Mouse (Mus musculus): ENCODE results near the gene Wdr81. TPM values are rescaled to one million over a fixed set of nuclear protein-coding genes. Genes with fewer than 3 reads are reported as not detected.
"Not testable (repeated sequence)": the region's sequence is repeated elsewhere in the genome, so short reads cannot be mapped to it uniquely, and the experiment has no call there.

Wdr81 gene
- total RNA-seq, 2 experiments from 2014 or later, result 11.5 to 15.3 TPM

- no peak for DNase-seq (ENCODE audit: low spot score in 2 of 2)
These were observed 7.3 kb upstream of the Wdr81 start for GRCm38 (mm10) chr11:75461743-75462252.

- peak; percentile 94 to 95 for DNase-seq (ENCODE audit: low spot score in 2 of 2)
These were observed 6.6 kb upstream of the Wdr81 start, which contains the start of gene Tlcd2 for GRCm38 (mm10) chr11:75460844-75461742. Gene Tlcd2, plus strand, starts transcription at chr11:75461715.

DNA sequence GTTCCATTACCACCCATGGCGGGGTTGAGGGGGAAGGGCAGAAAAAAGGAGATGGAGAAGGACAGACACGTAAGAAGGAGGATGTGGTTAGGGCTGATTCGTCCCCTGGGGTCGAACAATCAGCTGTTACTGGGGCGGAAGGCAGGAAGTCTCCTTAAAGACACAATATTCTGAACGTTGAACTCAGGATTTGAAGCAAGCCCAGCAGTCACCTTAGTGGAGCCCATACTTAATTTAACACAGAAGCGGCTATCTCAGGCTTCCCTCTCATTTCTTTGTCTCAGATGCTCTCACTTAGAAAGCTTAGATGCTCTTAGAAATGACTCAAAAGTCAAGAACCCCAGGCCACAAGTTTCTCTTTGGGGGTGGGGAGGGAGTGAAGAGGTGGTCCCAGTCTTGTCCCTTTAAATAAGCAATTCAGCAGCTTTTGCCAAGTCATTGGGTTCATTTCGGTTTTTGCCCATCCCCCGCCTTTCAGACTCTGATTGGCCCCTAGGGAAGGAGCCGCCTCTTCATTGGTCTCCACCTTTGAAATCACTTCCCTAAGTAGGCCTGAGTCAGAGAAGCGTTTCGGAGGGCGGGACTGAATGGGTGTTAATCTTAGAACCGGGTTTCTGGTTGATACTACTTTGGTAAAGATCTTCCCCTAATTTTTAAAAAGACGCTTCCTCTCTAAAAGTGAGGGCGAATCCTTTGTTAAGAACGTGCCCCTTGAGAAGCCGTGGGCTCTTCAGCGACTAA is 5.8 kb upstream of the Wdr81 start:
- DNase-seq (ENCODE audit: low spot score in 2 of 2), result peak; percentile 79 to 82

GRCm38 (mm10) chr11:75459751-75460102 is 5.2 kb upstream of the Wdr81 start:
- DNase-seq (ENCODE audit: low spot score in 2 of 2), result no peak

- DNase-seq (ENCODE audit: low spot score in 2 of 2), result peak in 1 of 2 experiments; percentile 36
These were observed 4.7 kb upstream of the Wdr81 start for GRCm38 (mm10) chr11:75459141-75459711.

- no peak for DNase-seq (ENCODE audit: low spot score in 2 of 2)
These were observed 4.1 kb upstream of the Wdr81 start for GRCm38 (mm10) chr11:75458628-75459041.

GRCm38 (mm10) chr11:75458169-75458568 is 3.7 kb upstream of the Wdr81 start:
- no peak for DNase-seq (ENCODE audit: low spot score in 2 of 2)

DNA sequence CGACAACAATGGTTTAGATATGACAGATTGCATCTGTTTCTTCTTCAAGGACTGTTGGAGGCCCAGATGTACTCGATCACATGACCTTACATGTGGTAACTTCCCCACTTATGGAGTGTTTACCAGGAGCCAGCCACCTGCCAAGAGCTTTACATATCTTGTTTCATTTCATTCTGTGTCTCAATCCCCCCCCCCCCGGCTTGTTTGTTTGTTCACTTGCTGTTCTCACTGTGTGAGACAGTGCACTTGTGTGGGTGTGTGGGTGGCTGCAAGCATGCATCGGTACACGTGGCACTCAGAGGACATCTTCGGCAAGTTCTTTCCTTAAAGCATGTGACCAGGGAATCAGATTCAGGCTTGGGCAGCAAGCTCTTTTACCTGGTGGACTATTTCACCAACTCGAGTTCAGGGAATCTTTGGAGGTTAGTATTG is 1.9 kb upstream of the Wdr81 start:
- no peak for DNase-seq (ENCODE audit: low spot score in 2 of 2)

DNA sequence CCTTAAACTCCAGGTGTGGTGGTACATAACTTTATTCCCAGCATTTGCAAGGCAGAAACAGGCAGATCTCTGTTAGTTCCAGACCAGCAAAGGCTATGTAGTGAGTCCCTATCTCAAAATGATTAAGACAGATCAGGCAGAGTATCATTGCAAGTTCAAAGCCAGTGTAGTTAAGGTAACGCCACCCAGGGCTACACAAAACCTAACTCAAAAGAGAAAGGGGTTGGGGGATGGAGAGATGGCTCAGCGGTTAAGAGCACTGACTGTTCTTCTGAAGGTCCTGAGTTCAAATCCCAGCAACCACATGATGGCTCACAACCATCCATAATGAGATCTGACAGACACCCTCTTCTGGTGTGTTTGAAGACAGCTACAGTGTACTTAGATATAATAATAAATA is 1.5 kb upstream of the Wdr81 start:
- DNase-seq (ENCODE audit: low spot score in 2 of 2), result not testable (repeated sequence)

DNA sequence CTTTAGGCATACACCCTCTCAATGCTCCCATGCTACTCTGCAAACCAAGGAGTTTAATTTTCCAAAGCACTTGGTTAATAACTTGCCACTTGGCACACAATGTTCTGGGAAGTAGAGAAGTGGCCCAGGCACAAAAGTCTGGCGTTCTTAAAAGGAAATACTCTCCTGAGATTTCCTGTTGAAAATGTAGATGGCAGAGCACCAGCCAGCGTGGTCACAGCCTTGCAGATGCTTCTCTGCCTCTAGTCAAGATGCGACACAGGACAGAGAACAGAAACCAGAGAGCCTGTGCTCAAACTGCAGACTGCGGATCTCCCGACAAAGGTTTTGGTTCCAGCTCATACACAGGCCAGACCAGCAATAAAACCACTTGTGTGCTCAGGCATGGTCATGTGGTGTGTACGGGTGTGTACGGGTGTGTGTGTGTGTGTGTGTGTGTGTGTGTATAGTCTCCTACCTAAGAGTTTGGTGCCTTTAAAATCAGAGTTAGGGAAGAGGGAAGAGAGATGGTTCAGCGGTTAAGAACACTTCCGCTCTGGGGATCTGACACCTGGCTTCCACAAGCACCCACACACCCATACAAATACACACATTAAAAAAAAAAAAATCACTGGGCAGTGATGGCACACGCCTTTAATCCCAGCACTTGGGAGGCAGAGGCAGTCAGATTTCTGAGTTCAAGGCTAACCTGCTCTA is 672 bp upstream of the Wdr81 start:
- no peak for DNase-seq (ENCODE audit: low spot score in 2 of 2)

- no peak for DNase-seq (ENCODE audit: low spot score in 2 of 2)
These were observed 1.5 kb downstream of the Wdr81 start for GRCm38 (mm10) chr11:75452812-75453557.

DNA sequence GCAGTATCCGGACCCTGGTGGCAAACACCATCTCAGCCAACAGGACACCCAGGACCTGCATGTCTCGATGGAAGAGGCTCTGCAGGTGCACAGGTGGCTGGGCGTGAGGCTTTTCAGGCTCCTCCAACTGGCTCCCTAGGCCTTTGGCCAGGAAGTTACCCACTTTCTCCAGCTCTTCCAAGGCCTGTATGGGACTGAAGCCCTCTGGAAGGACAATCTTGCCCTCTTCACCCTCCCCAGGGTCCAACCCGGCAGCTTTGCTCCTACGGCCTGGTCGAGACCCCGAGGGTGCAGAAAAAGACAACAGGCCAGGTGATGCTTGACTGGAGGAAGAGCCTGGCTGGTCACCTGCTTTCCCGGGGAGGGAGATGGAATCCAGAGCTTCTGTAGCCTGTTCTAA is 2.4 kb downstream of the Wdr81 start:
- no peak for DNase-seq (ENCODE audit: low spot score in 2 of 2)

- no peak for DNase-seq (ENCODE audit: low spot score in 2 of 2)
These were observed 3.6 kb downstream of the Wdr81 start for GRCm38 (mm10) chr11:75450936-75451335.

- DNase-seq (ENCODE audit: low spot score in 2 of 2), result no peak
These were observed 4.1 kb downstream of the Wdr81 start for GRCm38 (mm10) chr11:75450304-75450908.

GRCm38 (mm10) chr11:75449695-75450094 is 4.8 kb downstream of the Wdr81 start:
- no peak for DNase-seq (ENCODE audit: low spot score in 2 of 2)

- no peak for DNase-seq (ENCODE audit: low spot score in 2 of 2)
These were observed 5.9 kb downstream of the Wdr81 start for GRCm38 (mm10) chr11:75448575-75448974.

DNA sequence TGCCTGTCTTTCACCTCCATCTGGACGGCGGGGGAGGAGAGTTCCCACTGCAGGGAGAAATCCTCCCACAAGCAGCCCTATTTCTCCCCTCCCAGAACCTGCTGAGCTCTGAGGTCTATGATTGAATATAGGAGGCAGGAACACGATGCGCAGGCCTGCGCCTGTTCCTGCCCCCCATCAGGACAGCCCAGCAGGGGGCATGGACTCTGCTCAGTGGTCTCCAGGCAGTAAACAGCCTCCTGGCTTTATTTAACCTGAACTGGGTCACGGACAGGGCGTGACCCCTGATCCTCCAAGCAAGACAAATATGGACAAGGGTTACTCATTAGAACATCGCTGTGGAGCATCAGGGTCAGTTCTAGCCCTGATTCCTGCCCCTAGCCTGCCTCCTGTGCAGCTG is 10.8 kb downstream of the Wdr81 start:
- DNase-seq (ENCODE audit: low spot score in 2 of 2), result no peak

GRCm38 (mm10) chr11:75441601-75442000 is 12.9 kb downstream of the Wdr81 start:
- DNase-seq (ENCODE audit: low spot score in 2 of 2), result no peak

- no peak for DNase-seq (ENCODE audit: low spot score in 2 of 2)
These were observed 13.5 kb downstream of the Wdr81 start for GRCm38 (mm10) chr11:75441034-75441433.

DNA sequence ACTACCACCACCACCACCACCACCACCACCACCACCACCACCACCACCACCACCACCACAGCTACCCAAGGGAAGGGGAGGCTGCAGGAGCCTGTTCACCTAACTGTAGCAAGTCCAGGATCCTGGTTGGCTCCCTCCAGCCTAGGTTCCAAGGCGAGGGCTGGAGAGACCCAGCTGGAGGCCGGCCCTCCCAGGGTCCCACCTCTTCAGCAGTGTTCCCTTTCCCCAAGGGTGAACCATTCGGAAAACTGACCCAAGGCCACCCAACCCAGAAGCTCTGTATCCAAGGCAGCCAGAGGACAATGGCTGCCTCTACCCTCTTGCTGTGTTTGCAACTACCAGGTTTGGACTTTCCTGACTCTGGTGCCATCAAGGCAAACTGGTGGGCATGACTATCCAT is 14.6 kb downstream of the Wdr81 start:
- DNase-seq (ENCODE audit: low spot score in 2 of 2), result no peak

All from adrenal gland, adult 18-20 months (tissue).